Mouse (Mus musculus) myocyte (in vitro differentiated cells): ENCODE measurements around the gene Tubgcp3. TPM values are rescaled to one million over a fixed set of nuclear protein-coding genes. Genes with fewer than 3 reads are reported as not detected.
"Not testable (repeated sequence)": the region's sequence is repeated elsewhere in the genome, so short reads cannot be mapped to it uniquely, and the experiment has no call there.

Source experiments
- H3K27me3 ChIP-seq: one replicate; pipeline ENCODE4 v1.6.1; 2011; ENCODE audit not compliant: control insufficient read depth, insufficient read depth, insufficient read length
- H3K36me3 ChIP-seq: one replicate; pipeline ENCODE4 v1.6.1; 2011; ENCODE audit not compliant: control insufficient read depth, insufficient read depth
- H3K4me2 ChIP-seq: one replicate; pipeline ENCODE4 v1.6.1; 2011; ENCODE audit warnings: low read depth, control low read depth
- H3K4me3 ChIP-seq: one replicate; pipeline ENCODE4 v1.5.1; 2011; ENCODE audit warnings: mild to moderate bottlenecking, control low read depth, moderate library complexity
- H3K79me2 ChIP-seq: one replicate; pipeline ENCODE4 v1.6.1; 2011; ENCODE audit not compliant: control insufficient read depth, insufficient read depth
- H3ac ChIP-seq: one replicate; pipeline ENCODE4 v1.6.1; 2011; ENCODE audit not compliant: control insufficient read depth, insufficient read length
- CEBPB ChIP-seq: IDR thresholded peaks from 2 replicates; pipeline ENCODE4 v1.6.1; 2011; ENCODE audit warnings: mild to moderate bottlenecking, moderate library complexity; ENCODE audit not compliant: poor library complexity, insufficient read depth, severe bottlenecking
- E2F4 ChIP-seq: IDR thresholded peaks from one replicate; pipeline ENCODE4 v1.6.1; 2011; ENCODE audit warnings: mild to moderate bottlenecking, control low read depth, moderate library complexity; ENCODE audit not compliant: insufficient read depth
- MAX ChIP-seq: IDR thresholded peaks from one replicate; pipeline ENCODE4 v1.6.1; 2011; ENCODE audit warnings: low read depth, mild to moderate bottlenecking, control low read depth
- MYOD1 ChIP-seq, 3 experiments: IDR thresholded peaks; one replicate each; pipeline ENCODE4 v1.6.1; 2011; ENCODE audit warnings: control low read depth in 2 of 3, low read depth in 2 of 3, mild to moderate bottlenecking in 2 of 3, moderate library complexity in 1 of 3; ENCODE audit not compliant: insufficient read length in 2 of 3, control insufficient read depth in 1 of 3
- MYOG ChIP-seq, 3 experiments: IDR thresholded peaks; one replicate each; pipeline ENCODE4 v1.6.1; 2011; ENCODE audit warnings: control low read depth in 2 of 3, low read depth in 2 of 3, mild to moderate bottlenecking in 2 of 3; ENCODE audit not compliant: insufficient read length in 2 of 3, control insufficient read depth in 1 of 3, insufficient read depth in 1 of 3
- POLR2A ChIP-seq: IDR thresholded peaks from one replicate; pipeline ENCODE4 v1.6.1; 2011; ENCODE audit warnings: low read depth, mild to moderate bottlenecking, control low read depth, moderate library complexity; ENCODE audit not compliant: insufficient read length
- POLR2AphosphoS2 ChIP-seq: IDR thresholded peaks from one replicate; pipeline ENCODE4 v1.6.1; 2011; ENCODE audit warnings: low read depth, control low read depth; ENCODE audit not compliant: insufficient read length
- REST ChIP-seq: IDR thresholded peaks from one replicate; pipeline ENCODE4 v1.6.1; 2011; ENCODE audit warnings: mild to moderate bottlenecking, control low read depth, moderate library complexity; ENCODE audit not compliant: insufficient read depth, insufficient read length
- SRF ChIP-seq: IDR thresholded peaks from one replicate; pipeline ENCODE4 v1.6.1; 2011; ENCODE audit warnings: low read depth; ENCODE audit not compliant: control insufficient read depth, insufficient read length
- TCF12 ChIP-seq: IDR thresholded peaks from one replicate; pipeline ENCODE4 v1.6.1; 2011; ENCODE audit warnings: mild to moderate bottlenecking, control low read depth; ENCODE audit not compliant: poor library complexity, insufficient read depth, severe bottlenecking
- TCF3 ChIP-seq: IDR thresholded peaks from one replicate; pipeline ENCODE4 v1.6.1; 2011; ENCODE audit warnings: low read depth, control low read depth; ENCODE audit not compliant: insufficient read length
- USF1 ChIP-seq: IDR thresholded peaks from one replicate; pipeline ENCODE4 v1.6.1; 2011; ENCODE audit warnings: low read depth, mild to moderate bottlenecking, control low read depth, moderate library complexity
- polyA plus RNA-seq: library from polyadenylated mRNA; unstranded; fragments of >200 nt; fragmentation: generic; extraction: Trizol; gene quantifications from one replicate; pipeline ENCODE4 v1.2.1, GENCODE M21; 2012; ENCODE audit warnings: missing spikeins

Gene Tubgcp3
- polyA plus RNA-seq, 1 experiment = 14.0 TPM

- no peaks in the 10 kb centered on the region for H3K36me3 ChIP-seq
- no peaks in the 10 kb centered on the region for H3K79me2 ChIP-seq
- no peak overlapping the region for H3K4me3 ChIP-seq
- H3K4me2 ChIP-seq = no peak overlapping the region
- H3K27me3 ChIP-seq = peaks cover 15% of the 10 kb centered on the region
- no peak for TF ChIP-seq SRF
- no peak for TF ChIP-seq USF1
- TF ChIP-seq POLR2A = no peak
- TF ChIP-seq POLR2AphosphoS2 = no peak
- no peak for TF ChIP-seq MAX
- no peak for TF ChIP-seq CEBPB
- no peak for TF ChIP-seq E2F4
- TF ChIP-seq TCF12 = no peak
- no peak for TF ChIP-seq MYOG (IDR thresholded peaks at IDR 0.05; ENCODE audit: control insufficient read depth in 1 of 3, insufficient read depth in 1 of 3, insufficient read length in 2 of 3, low read depth in 2 of 3)
- TF ChIP-seq REST = no peak
- TF ChIP-seq MYOD1 (IDR thresholded peaks at IDR 0.05; ENCODE audit: control insufficient read depth in 1 of 3, insufficient read length in 2 of 3, low read depth in 2 of 3) = no peak
- no peak for TF ChIP-seq TCF3
- H3ac ChIP-seq = no peak overlapping the region
Measured at GRCm38 (mm10) chr8:12608810-12609209, 63.2 kb downstream of the Tubgcp3 start.

- Histone ChIP-seq H3K4me3 (no peak overlapping the region), H3K79me2 (no peaks in the 10 kb centered on the region), H3ac (no peak overlapping the region), H3K4me2 (no peak overlapping the region), H3K36me3 (no peaks in the 10 kb centered on the region), H3K27me3 (peaks cover 19% of the 10 kb centered on the region)
- no peak for TF ChIP-seq CEBPB
- no peak for TF ChIP-seq TCF3
- no peak for TF ChIP-seq MYOG (IDR thresholded peaks at IDR 0.05; ENCODE audit: control insufficient read depth in 1 of 3, insufficient read depth in 1 of 3, insufficient read length in 2 of 3, low read depth in 2 of 3)
- no peak for TF ChIP-seq POLR2A
- no peak for TF ChIP-seq POLR2AphosphoS2
- TF ChIP-seq SRF = no peak
- no peak for TF ChIP-seq TCF12
- no peak for TF ChIP-seq MYOD1 (IDR thresholded peaks at IDR 0.05; ENCODE audit: control insufficient read depth in 1 of 3, insufficient read length in 2 of 3, low read depth in 2 of 3)
- no peak for TF ChIP-seq REST
- no peak for TF ChIP-seq E2F4
- TF ChIP-seq USF1 = no peak
- no peak for TF ChIP-seq MAX
Measured at GRCm38 (mm10) chr8:12607223-12607622, 64.8 kb downstream of the Tubgcp3 start.

- H3K4me3 ChIP-seq = no peak overlapping the region
- no peak for TF ChIP-seq POLR2AphosphoS2
- TF ChIP-seq USF1 = no peak
- no peak for TF ChIP-seq POLR2A
- TF ChIP-seq TCF3 = no peak
- TF ChIP-seq REST = no peak
- TF ChIP-seq MAX = no peak
- TF ChIP-seq SRF = no peak
- no peak for TF ChIP-seq E2F4
- TF ChIP-seq MYOG (IDR thresholded peaks at IDR 0.05; ENCODE audit: control insufficient read depth in 1 of 3, insufficient read depth in 1 of 3, insufficient read length in 2 of 3, low read depth in 2 of 3) = no peak
- TF ChIP-seq MYOD1 (IDR thresholded peaks at IDR 0.05; ENCODE audit: control insufficient read depth in 1 of 3, insufficient read length in 2 of 3, low read depth in 2 of 3) = no peak
- TF ChIP-seq CEBPB = no peak
- no peak for TF ChIP-seq TCF12
- H3K36me3 ChIP-seq = no peaks in the 10 kb centered on the region
- peaks cover 2% of the 10 kb centered on the region for H3K27me3 ChIP-seq
- H3K79me2 ChIP-seq = no peaks in the 10 kb centered on the region
- H3K4me2 ChIP-seq = no peak overlapping the region
- no peak overlapping the region for H3ac ChIP-seq
Measured at GRCm38 (mm10) chr8:12583785-12584184, 88.3 kb downstream of the Tubgcp3 start.

GRCm38 (mm10) chr8:12579339-12579999 lies 92.6 kb downstream of the Tubgcp3 start:
- H3ac ChIP-seq, H3K27me3 ChIP-seq, H3K4me3 ChIP-seq, H3K79me2 ChIP-seq, H3K4me2 ChIP-seq, H3K36me3 ChIP-seq: not testable (repeated sequence)

GRCm38 (mm10) chr8:12576739-12577138 lies 95.3 kb downstream of the Tubgcp3 start:
- no peak for TF ChIP-seq SRF
- no peak for TF ChIP-seq CEBPB
- TF ChIP-seq MYOD1 (IDR thresholded peaks at IDR 0.05; ENCODE audit: control insufficient read depth in 1 of 3, insufficient read length in 2 of 3, low read depth in 2 of 3) = no peak
- no peak for TF ChIP-seq MYOG (IDR thresholded peaks at IDR 0.05; ENCODE audit: control insufficient read depth in 1 of 3, insufficient read depth in 1 of 3, insufficient read length in 2 of 3, low read depth in 2 of 3)
- no peak for TF ChIP-seq MAX
- no peak for TF ChIP-seq TCF12
- no peak for TF ChIP-seq POLR2AphosphoS2
- H3K27me3 ChIP-seq = peaks cover 16% of the 10 kb centered on the region
- H3K36me3 ChIP-seq = no peaks in the 10 kb centered on the region
- H3K4me3 ChIP-seq = no peak overlapping the region
- H3K79me2 ChIP-seq = no peaks in the 10 kb centered on the region
- no peak overlapping the region for H3K4me2 ChIP-seq
- no peak overlapping the region for H3ac ChIP-seq
